Mouse (Mus musculus) intestine, embryonic 14.5 days (tissue): ENCODE measurements around the gene Vmn1r185. TPM values are rescaled to one million over a fixed set of nuclear protein-coding genes. Genes with fewer than 3 reads are reported as not detected.
"Not testable (repeated sequence)": the region's sequence is repeated elsewhere in the genome, so short reads cannot be mapped to it uniquely, and the experiment has no call there.

Source experiments
- ATAC-seq: fragments of 200-750 bp; cut with Nextera tagmentation; replicated peaks from 2 replicates; pipeline ENCODE4 v1.8.0; 2017; ENCODE audit warnings: low read depth, moderate number of reproducible peaks, moderate TSS enrichment, moderate library complexity; ENCODE audit not compliant: low FRiP score, low TSS enrichment
- DNase-seq: peaks from one replicate; pipeline ENCODE4 v3.0.0-alpha.2; 2018; ENCODE audit warnings: low spot score
- H3K27ac ChIP-seq: fragments of 300-500 bp; sonication (generic); 2 replicates; pipeline ENCODE4 v1.5.1; 2014; ENCODE audit warnings: low read depth, mild to moderate bottlenecking, control low read depth
- H3K27me3 ChIP-seq: fragments of 300-500 bp; sonication (generic); replicated peaks from 2 replicates; pipeline ENCODE4 v1.6.1; 2014; ENCODE audit warnings: low read length, control low read depth; ENCODE audit not compliant: control insufficient read depth, insufficient read depth
- H3K36me3 ChIP-seq: fragments of 300-500 bp; sonication (generic); 2 replicates; pipeline ENCODE4 v1.6.1; 2014; ENCODE audit warnings: low read length, control low read depth; ENCODE audit not compliant: control insufficient read depth, insufficient read depth
- H3K4me1 ChIP-seq: fragments of 300-500 bp; sonication (generic); replicated peaks from 2 replicates; pipeline ENCODE4 v1.6.1; 2014; ENCODE audit warnings: low read length, control low read depth, mixed read lengths; ENCODE audit not compliant: control insufficient read depth, insufficient read depth
- H3K4me2 ChIP-seq: fragments of 300-500 bp; sonication (generic); 2 replicates; pipeline ENCODE4 v1.6.1; 2014; ENCODE audit warnings: low read length
- H3K4me3 ChIP-seq: fragments of 300-500 bp; sonication (generic); 2 replicates; pipeline ENCODE4 v1.5.1; 2014; ENCODE audit warnings: low read depth, low read length, control low read depth, mixed read lengths
- H3K9ac ChIP-seq: fragments of 300-500 bp; sonication (generic); 2 replicates; pipeline ENCODE4 v1.6.1; 2014; ENCODE audit warnings: mild to moderate bottlenecking, low read length
- H3K9me3 ChIP-seq: fragments of 300-500 bp; sonication (generic); 2 replicates; pipeline ENCODE4 v1.6.1; 2016; ENCODE audit warnings: low read length, control low read depth; ENCODE audit not compliant: control insufficient read depth
- WGBS: fragments of 180-500 bp; shearing (Covaris S2); extraction: QIAGEN DNeasy Blood & Tissue Kit; methylation state at CpG from one replicate; pipeline ENCODE4 v1.1.7; 2014; 5-methylcytosine and 5-hydroxymethylcytosine counted together
- polyA plus RNA-seq: library from polyadenylated mRNA; unstranded; fragments of >200 nt; fragmentation: Nextera tagmentation; extraction: Ambion mirVana; gene quantifications from 2 replicates; pipeline ENCODE4 v1.2.1, GENCODE M21; 2014

Gene Vmn1r185
- not detected in 2 replicates for polyA plus RNA-seq

- not testable (repeated sequence) for H3K27ac ChIP-seq, H3K27me3 ChIP-seq, H3K4me3 ChIP-seq, H3K4me1 ChIP-seq, ATAC-seq, H3K9ac ChIP-seq, H3K4me2 ChIP-seq, H3K36me3 ChIP-seq, DNase-seq, H3K9me3 ChIP-seq
- WGBS: 71% methylated on average over 1 of the region's 1 CpGs
Measured at GRCm38 (mm10) chr7:26618364-26618763, at the start of gene Vmn1r185. Gene Vmn1r185, minus strand, starts transcription at chr7:26618464.

GRCm38 (mm10) chr7:26667466-26667865 is 49.2 kb upstream of the Vmn1r185 start:
- not testable (repeated sequence) for H3K4me3 ChIP-seq, H3K4me1 ChIP-seq, H3K9me3 ChIP-seq, H3K27ac ChIP-seq, H3K9ac ChIP-seq, ATAC-seq, H3K36me3 ChIP-seq, H3K27me3 ChIP-seq, DNase-seq, H3K4me2 ChIP-seq
- 30% methylated on average over 2 of the region's 2 CpGs for WGBS

- H3K27ac ChIP-seq: no peak overlapping the region
- no peak for ATAC-seq
- DNase-seq: no peak
- H3K27me3 ChIP-seq: no peaks in the 10 kb centered on the region
- H3K4me3 ChIP-seq: no peak overlapping the region
- no peaks in the 10 kb centered on the region for H3K9me3 ChIP-seq
- WGBS: 89% methylated on average over 5 of the region's 5 CpGs
- no peak overlapping the region for H3K9ac ChIP-seq
- no peak overlapping the region for H3K4me2 ChIP-seq
- no peaks in the 10 kb centered on the region for H3K36me3 ChIP-seq
- no peaks in the 10 kb centered on the region for H3K4me1 ChIP-seq
Measured at GRCm38 (mm10) chr7:26666011-26666410, 47.7 kb upstream of the Vmn1r185 start.

- H3K27me3 ChIP-seq: no peaks in the 10 kb centered on the region
- no peaks in the 10 kb centered on the region for H3K9me3 ChIP-seq
- no peaks in the 10 kb centered on the region for H3K36me3 ChIP-seq
- 59% methylated on average over 1 of the region's 1 CpGs for WGBS
- H3K27ac ChIP-seq: no peak overlapping the region
- H3K4me2 ChIP-seq: no peak overlapping the region
- no peak overlapping the region for H3K9ac ChIP-seq
- H3K4me3 ChIP-seq: no peak overlapping the region
- ATAC-seq (no peak), DNase-seq (no peak)
- no peaks in the 10 kb centered on the region for H3K4me1 ChIP-seq
Measured at GRCm38 (mm10) chr7:26589774-26590173, 28.5 kb downstream of the Vmn1r185 start.

GRCm38 (mm10) chr7:26589077-26589476 is 29.2 kb downstream of the Vmn1r185 start:
- ATAC-seq (no peak), DNase-seq (no peak)
- Histone ChIP-seq H3K27me3 (no peaks in the 10 kb centered on the region), H3K27ac (no peak overlapping the region), H3K36me3 (no peaks in the 10 kb centered on the region), H3K9ac (no peak overlapping the region), H3K9me3 (no peaks in the 10 kb centered on the region), H3K4me1 (no peaks in the 10 kb centered on the region), H3K4me2 (no peak overlapping the region), H3K4me3 (no peak overlapping the region)

Other genes starting within 250 kb of the Vmn1r185 start
- not detected in 2 replicates for gene Nlrp9c, start 214.8 kb downstream of the Vmn1r185 start, polyA plus RNA-seq
- not detected in 2 replicates for gene Nlrp4a, start 183.4 kb downstream of the Vmn1r185 start, polyA plus RNA-seq
- gene Nlrp9a, start 83.4 kb downstream of the Vmn1r185 start, polyA plus RNA-seq: not detected in 2 replicates
- gene Cyp2b23, start 68.0 kb upstream of the Vmn1r185 start, polyA plus RNA-seq: not detected in 2 replicates
- gene Cyp2b19, start 138.7 kb upstream of the Vmn1r185 start, polyA plus RNA-seq: not detected in 2 replicates
- not detected in 2 replicates for gene Cyp2g1, start 190.4 kb upstream of the Vmn1r185 start, polyA plus RNA-seq
- gene Cyp2a5, start 216.8 kb upstream of the Vmn1r185 start, polyA plus RNA-seq: not detected in 2 replicates